9 mouse cellular contexts compared by ENCODE assay signal in genomic region chr2:122302574-122303241, GRCm38 (mm10). TPM values are rescaled to one million over a fixed set of nuclear protein-coding genes. Genes with fewer than 3 reads are reported as not detected.
DNase-seq lines count a peak whose midpoint lies in the region; ATAC-seq lines count a peak whose summit lies in the region.
"Had no signal": no experiment of that assay in that cellular context is flagged by ENCODE, and none has a peak within 500 bp of the region (broad histone marks: within the 10 kb centered on the region; RNA-seq: fewer than 3 reads in every experiment).

No protein-coding gene starts in this region.

- no peak overlapping the region for H3K27ac ChIP-seq in kidney, embryonic 15.5 days
- no peak overlapping the region for H3K27ac ChIP-seq in embryonic facial prominence, embryonic 10.5 days (replicated peaks)
- no peak overlapping the region for H3K27ac ChIP-seq in hindbrain, embryonic 15.5 days (replicated peaks)
- no peak overlapping the region for H3K27ac ChIP-seq in midbrain, embryonic 14.5 days (replicated peaks; ENCODE audit: low read depth, low read length)
- H3K27ac ChIP-seq: embryonic facial prominence, embryonic 13.5 days had no signal

- peak; percentile 64 for DNase-seq in kidney, adult 11 months
- peak; percentile 58 for DNase-seq in adrenal gland, postnatal 25 days
- peak; percentile 79 for DNase-seq in embryonic facial prominence, embryonic 10.5 days (ENCODE audit: low spot score)
- DNase-seq in left cerebral cortex, postnatal 10 days (ENCODE audit: extremely low spot score in 1 of 2, low spot score in 2 of 2), result peak; percentile 51 to 67
- peak; percentile 88 for DNase-seq in midbrain, embryonic 14.5 days
- DNase-seq in spleen, postnatal 36 days (ENCODE audit: low spot score in 2 of 2), result peak; percentile 49 to 61

- peaks cover 34% of the 10 kb centered on the region for H3K4me1 ChIP-seq in kidney, embryonic 15.5 days
- H3K4me1 ChIP-seq in embryonic facial prominence, embryonic 10.5 days, result peaks cover 34% of the 10 kb centered on the region
- peaks cover 38% of the 10 kb centered on the region for H3K4me1 ChIP-seq in hindbrain, embryonic 15.5 days (replicated peaks)
- H3K4me1 ChIP-seq in midbrain, embryonic 14.5 days (ENCODE audit: control insufficient read depth, insufficient read depth, low read length), result peaks cover 21% of the 10 kb centered on the region

- no peak; the same call in 1 of the 2 replicates for ATAC-seq in kidney, embryonic 15.5 days (replicated peaks; ENCODE audit: low FRiP score)
- ATAC-seq in hindbrain, embryonic 15.5 days (ENCODE audit: low FRiP score, low read depth), result peak; percentile 59; the same call in 1 of the 2 replicates
- ATAC-seq in midbrain, embryonic 14.5 days (ENCODE audit: low FRiP score, low TSS enrichment), result no peak; the same call in 1 of the 2 replicates

- H3K4me2 ChIP-seq in kidney, embryonic 15.5 days, result no peak overlapping the region
- peak overlapping the region; percentile 88 for H3K4me2 ChIP-seq in hindbrain, embryonic 15.5 days
- H3K4me2 ChIP-seq in midbrain, embryonic 14.5 days (ENCODE audit: low read length), result peak overlapping the region; percentile 82

- WGBS in kidney, embryonic 15.5 days, result 15% methylated on average over 9 of the region's 9 CpGs
- WGBS in embryonic facial prominence, embryonic 10.5 days, result 14% methylated on average over 9 of the region's 9 CpGs
- WGBS in hindbrain, embryonic 15.5 days, result 11% methylated on average over 9 of the region's 9 CpGs
- 16% methylated on average over 9 of the region's 9 CpGs for WGBS in midbrain, embryonic 14.5 days

- intact Hi-C loops in left cerebral cortex, postnatal 10 days (cut with DNase I), result loop anchor here (5.0 to 10.0 kb wide), 2 partner anchors 110 to 252 kb away; no protein-coding TSS in a partner anchor

- no peak overlapping the region for H3K4me3 ChIP-seq in kidney, embryonic 15.5 days (replicated peaks)
- H3K4me3 ChIP-seq in embryonic facial prominence, embryonic 10.5 days, result no peak overlapping the region
- 0 out of 2 replicates have a peak overlapping the region, but pooled peaks have one; percentile 38 for H3K4me3 ChIP-seq in hindbrain, embryonic 15.5 days
- H3K4me3 ChIP-seq in midbrain, embryonic 14.5 days (replicated peaks; ENCODE audit: low read depth, low read length), result no peak overlapping the region

- peaks cover 99% of the 10 kb centered on the region for H3K27me3 ChIP-seq in kidney, embryonic 15.5 days
- H3K27me3 ChIP-seq in embryonic facial prominence, embryonic 10.5 days (replicated peaks; ENCODE audit: low read depth, poor library complexity, severe bottlenecking), result peaks cover 100% of the 10 kb centered on the region
- H3K27me3 ChIP-seq in hindbrain, embryonic 15.5 days, result peaks cover 63% of the 10 kb centered on the region
- H3K27me3 ChIP-seq in midbrain, embryonic 14.5 days (ENCODE audit: control insufficient read depth, insufficient read depth, low read length), result peaks cover 58% of the 10 kb centered on the region

- no peaks in the 10 kb centered on the region for H3K9me3 ChIP-seq in kidney, embryonic 15.5 days (replicated peaks)
- H3K9me3 ChIP-seq in embryonic facial prominence, embryonic 10.5 days, result no peaks in the 10 kb centered on the region
- H3K9me3 ChIP-seq in hindbrain, embryonic 15.5 days, result no peaks in the 10 kb centered on the region
- no peaks in the 10 kb centered on the region for H3K9me3 ChIP-seq in midbrain, embryonic 14.5 days (ENCODE audit: control insufficient read depth, low read length)
- H3K9me3 ChIP-seq: embryonic facial prominence, embryonic 13.5 days had no signal

- H3K36me3 ChIP-seq in kidney, embryonic 15.5 days, result no peaks in the 10 kb centered on the region
- H3K36me3 ChIP-seq in embryonic facial prominence, embryonic 10.5 days (replicated peaks), result no peaks in the 10 kb centered on the region
- no peaks in the 10 kb centered on the region for H3K36me3 ChIP-seq in hindbrain, embryonic 15.5 days
- no peaks in the 10 kb centered on the region for H3K36me3 ChIP-seq in midbrain, embryonic 14.5 days (ENCODE audit: control insufficient read depth, insufficient read depth, low read length)
- H3K36me3 ChIP-seq: embryonic facial prominence, embryonic 13.5 days had no signal

- no peak overlapping the region for H3K9ac ChIP-seq in kidney, embryonic 15.5 days
- no peak overlapping the region for H3K9ac ChIP-seq in hindbrain, embryonic 15.5 days
- H3K9ac ChIP-seq in midbrain, embryonic 14.5 days (replicated peaks; ENCODE audit: low read length), result no peak overlapping the region

RNA-seq across cellular contexts. Expression of gene Duoxa2, which starts 4.0 kb away (rescaled TPM):
- polyA plus RNA-seq in kidney, embryonic 15.5 days (2015; fragmentation: Nextera tagmentation; extraction: Ambion mirVana), result 0.17 TPM in 1 of 2 replicates, not detected in the other
- total RNA-seq in adrenal gland, postnatal 25 days (2021), result not detected in 2 replicates
- polyA plus RNA-seq in embryonic facial prominence, embryonic 10.5 days (2016; fragmentation: Nextera tagmentation; extraction: Ambion mirVana), result 0.09 TPM in 1 of 2 replicates, not detected in the other
- polyA plus RNA-seq in hindbrain, embryonic 15.5 days (2015; fragmentation: Nextera tagmentation; extraction: Ambion mirVana), result 0.12 and 0.26 TPM in 2 replicates
- under 1 TPM; 0.22 to 0.34 TPM for total RNA-seq in left cerebral cortex, postnatal 10 days (2021)
- 0.23 TPM in 1 of 2 replicates, not detected in the other for polyA plus RNA-seq in midbrain, embryonic 14.5 days (2014; fragmentation: Nextera tagmentation; extraction: Ambion mirVana)
- polyA plus RNA-seq: embryonic facial prominence, embryonic 13.5 days had no signal

RNA-seq across cellular contexts. Expression of gene Duox2, which starts 4.5 kb away (rescaled TPM):
- 0.10 and 0.19 TPM in 2 replicates for polyA plus RNA-seq in kidney, embryonic 15.5 days (2015; fragmentation: Nextera tagmentation; extraction: Ambion mirVana)
- total RNA-seq in adrenal gland, postnatal 25 days (2021), result 0.19 TPM in 1 of 2 replicates, not detected in the other
- not detected in 2 replicates for polyA plus RNA-seq in embryonic facial prominence, embryonic 10.5 days (2016; fragmentation: Nextera tagmentation; extraction: Ambion mirVana)
- polyA plus RNA-seq in hindbrain, embryonic 15.5 days (2015; fragmentation: Nextera tagmentation; extraction: Ambion mirVana), result not detected in 2 replicates
- total RNA-seq in left cerebral cortex, postnatal 10 days (2021), result under 1 TPM in 1 of 2 experiments, not detected in 1; 0.26 TPM
- 0.04 TPM in 1 of 2 replicates, not detected in the other for polyA plus RNA-seq in midbrain, embryonic 14.5 days (2014; fragmentation: Nextera tagmentation; extraction: Ambion mirVana)

RNA-seq across cellular contexts. Expression of gene Duoxa1, which starts 10.8 kb away (rescaled TPM):
- polyA plus RNA-seq in kidney, embryonic 15.5 days (2015; fragmentation: Nextera tagmentation; extraction: Ambion mirVana), result 0.10 TPM in 1 of 2 replicates, not detected in the other
- total RNA-seq in adrenal gland, postnatal 25 days (2021), result not detected in 2 replicates
- 0.27 TPM in 1 of 2 replicates, not detected in the other for polyA plus RNA-seq in embryonic facial prominence, embryonic 10.5 days (2016; fragmentation: Nextera tagmentation; extraction: Ambion mirVana)
- polyA plus RNA-seq in hindbrain, embryonic 15.5 days (2015; fragmentation: Nextera tagmentation; extraction: Ambion mirVana), result 0.23 and 0.52 TPM in 2 replicates
- total RNA-seq in left cerebral cortex, postnatal 10 days (2021), result under 1 TPM; 0.21 to 0.39 TPM
- polyA plus RNA-seq in midbrain, embryonic 14.5 days (2014; fragmentation: Nextera tagmentation; extraction: Ambion mirVana), result 0.25 TPM in 1 of 2 replicates, not detected in the other

RNA-seq across cellular contexts. Expression of gene Duox1, which starts 12.8 kb away (rescaled TPM):
- polyA plus RNA-seq in kidney, embryonic 15.5 days (2015; fragmentation: Nextera tagmentation; extraction: Ambion mirVana), result 0.04 TPM in 1 of 2 replicates, not detected in the other
- not detected in 2 replicates for total RNA-seq in adrenal gland, postnatal 25 days (2021)
- 0.07 TPM in 1 of 2 replicates, not detected in the other for polyA plus RNA-seq in embryonic facial prominence, embryonic 10.5 days (2016; fragmentation: Nextera tagmentation; extraction: Ambion mirVana)
- polyA plus RNA-seq in hindbrain, embryonic 15.5 days (2015; fragmentation: Nextera tagmentation; extraction: Ambion mirVana), result 0.14 and 0.16 TPM in 2 replicates
- total RNA-seq in left cerebral cortex, postnatal 10 days (2021), result under 1 TPM; 0.15 to 0.26 TPM
- 0.18 and 0.22 TPM in 2 replicates for polyA plus RNA-seq in midbrain, embryonic 14.5 days (2014; fragmentation: Nextera tagmentation; extraction: Ambion mirVana)
